Mouse (Mus musculus) megakaryocyte, embryonic 14.5 days (primary cell): ENCODE results near the gene Cenpp.

Experiments
- FLI1 ChIP-seq: IDR thresholded peaks from 2 replicates; pipeline ENCODE4 v1.6.1; 2012; ENCODE audit warnings: low read length, inconsistent platforms, mixed read lengths
- GATA1 ChIP-seq: IDR thresholded peaks from 3 replicates; pipeline ENCODE4 v1.6.1; 2012; ENCODE audit warnings: mixed read lengths, low read length, inconsistent platforms, borderline replicate concordance

GRCm38 (mm10) chr13:49538693-49539092, 113.9 kb downstream of the Cenpp start:
- TF ChIP-seq GATA1 (no peak), FLI1 (no peak)
